Mouse (Mus musculus) intestine, embryonic 14.5 days (tissue): ENCODE measurements around the gene Hdac8. TPM values are rescaled to one million over a fixed set of nuclear protein-coding genes. Genes with fewer than 3 reads are reported as not detected.

ENCODE experiments used
- ATAC-seq: fragments of 200-750 bp; cut with Nextera tagmentation; replicated peaks from 2 replicates; pipeline ENCODE4 v1.8.0; 2017; ENCODE audit warnings: low read depth, moderate number of reproducible peaks, moderate TSS enrichment, moderate library complexity; ENCODE audit not compliant: low FRiP score, low TSS enrichment
- DNase-seq: peaks from one replicate; pipeline ENCODE4 v3.0.0-alpha.2; 2018; ENCODE audit warnings: low spot score
- H3K27ac ChIP-seq: fragments of 300-500 bp; sonication (generic); 2 replicates; pipeline ENCODE4 v1.5.1; 2014; ENCODE audit warnings: low read depth, mild to moderate bottlenecking, control low read depth
- H3K27me3 ChIP-seq: fragments of 300-500 bp; sonication (generic); replicated peaks from 2 replicates; pipeline ENCODE4 v1.6.1; 2014; ENCODE audit warnings: low read length, control low read depth; ENCODE audit not compliant: control insufficient read depth, insufficient read depth
- H3K36me3 ChIP-seq: fragments of 300-500 bp; sonication (generic); 2 replicates; pipeline ENCODE4 v1.6.1; 2014; ENCODE audit warnings: low read length, control low read depth; ENCODE audit not compliant: control insufficient read depth, insufficient read depth
- H3K4me1 ChIP-seq: fragments of 300-500 bp; sonication (generic); replicated peaks from 2 replicates; pipeline ENCODE4 v1.6.1; 2014; ENCODE audit warnings: low read length, control low read depth, mixed read lengths; ENCODE audit not compliant: control insufficient read depth, insufficient read depth
- H3K4me2 ChIP-seq: fragments of 300-500 bp; sonication (generic); 2 replicates; pipeline ENCODE4 v1.6.1; 2014; ENCODE audit warnings: low read length
- H3K4me3 ChIP-seq: fragments of 300-500 bp; sonication (generic); 2 replicates; pipeline ENCODE4 v1.5.1; 2014; ENCODE audit warnings: low read depth, low read length, control low read depth, mixed read lengths
- H3K9ac ChIP-seq: fragments of 300-500 bp; sonication (generic); 2 replicates; pipeline ENCODE4 v1.6.1; 2014; ENCODE audit warnings: mild to moderate bottlenecking, low read length
- H3K9me3 ChIP-seq: fragments of 300-500 bp; sonication (generic); 2 replicates; pipeline ENCODE4 v1.6.1; 2016; ENCODE audit warnings: low read length, control low read depth; ENCODE audit not compliant: control insufficient read depth
- WGBS: fragments of 180-500 bp; shearing (Covaris S2); extraction: QIAGEN DNeasy Blood & Tissue Kit; methylation state at CpG from one replicate; pipeline ENCODE4 v1.1.7; 2014; 5-methylcytosine and 5-hydroxymethylcytosine counted together
- polyA plus RNA-seq: library from polyadenylated mRNA; unstranded; fragments of >200 nt; fragmentation: Nextera tagmentation; extraction: Ambion mirVana; gene quantifications from 2 replicates; pipeline ENCODE4 v1.2.1, GENCODE M21; 2014

The Hdac8 gene
- polyA plus RNA-seq, 1 experiment from 2014 or later = 1.6 TPM

DNA sequence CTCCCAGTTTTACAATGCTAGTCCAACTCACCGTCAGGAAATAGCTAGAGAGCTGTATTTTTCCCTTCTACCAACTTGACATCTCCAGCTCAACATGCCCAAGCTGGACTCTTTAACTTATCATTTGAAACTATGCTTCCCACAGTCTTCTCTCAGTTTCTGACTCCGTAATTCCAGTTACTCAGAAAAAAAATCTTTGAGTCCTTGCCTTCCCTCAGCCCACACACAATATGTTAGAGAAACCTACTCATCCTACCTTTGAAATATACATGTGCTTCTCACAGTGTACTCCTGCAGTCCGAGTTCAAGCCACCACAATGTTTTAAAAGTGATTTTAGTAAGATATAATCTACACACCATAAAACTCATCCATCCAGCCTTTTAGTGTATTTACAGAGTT lies 151.7 kb downstream of the Hdac8 start:
- Histone ChIP-seq H3K4me1 (no peaks in the 10 kb centered on the region), H3K9ac (no peak overlapping the region), H3K4me2 (no peak overlapping the region), H3K27ac (no peak overlapping the region), H3K36me3 (no peaks in the 10 kb centered on the region), H3K9me3 (no peaks in the 10 kb centered on the region), H3K27me3 (0 out of 2 replicates have a peak, but pooled peaks cover 2% of the 10 kb centered on the region), H3K4me3 (no peak overlapping the region)
- ATAC-seq = no peak
- DNase-seq = no peak
- WGBS = 80% methylated on average over 3 of the region's 3 CpGs

DNA sequence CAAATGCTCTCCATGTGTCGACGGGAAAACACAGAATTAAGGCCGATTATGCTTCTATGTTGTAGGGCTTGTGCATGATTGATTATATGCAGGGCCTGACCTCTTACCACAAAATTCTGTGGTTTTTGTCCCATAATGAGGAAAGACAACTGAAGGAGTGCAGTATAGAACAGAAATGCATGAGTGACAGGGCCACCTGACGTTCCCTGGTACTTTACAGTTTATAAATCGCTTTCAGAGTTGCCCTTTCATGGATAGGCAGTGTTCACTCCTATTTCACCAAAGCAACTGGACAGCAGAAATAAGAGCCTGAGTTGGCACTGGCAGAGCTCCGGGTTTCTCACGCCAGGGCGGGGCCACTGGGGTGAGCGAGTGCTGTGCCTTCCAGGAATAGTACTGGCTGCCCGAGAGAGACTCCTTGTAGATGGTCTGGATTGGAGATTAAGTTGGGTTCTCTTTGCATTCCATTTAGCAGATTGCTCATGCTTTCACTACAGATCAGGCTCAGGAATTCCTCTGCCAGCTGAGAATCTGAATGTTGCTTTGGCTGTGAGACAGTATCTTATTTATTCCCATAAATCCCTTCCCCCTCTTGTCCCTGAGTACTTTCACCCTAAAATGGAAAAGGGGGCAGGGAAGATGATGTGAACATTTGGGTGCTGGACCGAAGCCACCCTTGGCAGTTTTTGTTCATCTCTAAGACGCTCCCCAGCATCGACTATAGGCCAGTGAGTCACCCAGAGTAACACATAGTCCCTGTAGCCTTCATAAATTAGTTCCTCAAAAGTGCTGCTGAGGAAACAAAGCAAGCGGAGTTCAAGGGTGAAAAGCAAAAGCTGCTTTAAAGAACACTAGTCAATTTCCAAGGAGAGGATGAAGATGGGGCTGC lies 155.1 kb downstream of the Hdac8 start:
- Histone ChIP-seq H3K4me1 (no peaks in the 10 kb centered on the region), H3K9ac (no peak overlapping the region), H3K36me3 (no peaks in the 10 kb centered on the region), H3K9me3 (no peaks in the 10 kb centered on the region), H3K27me3 (0 out of 2 replicates have a peak, but pooled peaks cover 3% of the 10 kb centered on the region), H3K4me3 (no peak overlapping the region), H3K27ac (no peak overlapping the region), H3K4me2 (no peak overlapping the region)
- ATAC-seq (no peak), DNase-seq (no peak)
- 70% methylated on average over 14 of the region's 14 CpGs for WGBS

DNA sequence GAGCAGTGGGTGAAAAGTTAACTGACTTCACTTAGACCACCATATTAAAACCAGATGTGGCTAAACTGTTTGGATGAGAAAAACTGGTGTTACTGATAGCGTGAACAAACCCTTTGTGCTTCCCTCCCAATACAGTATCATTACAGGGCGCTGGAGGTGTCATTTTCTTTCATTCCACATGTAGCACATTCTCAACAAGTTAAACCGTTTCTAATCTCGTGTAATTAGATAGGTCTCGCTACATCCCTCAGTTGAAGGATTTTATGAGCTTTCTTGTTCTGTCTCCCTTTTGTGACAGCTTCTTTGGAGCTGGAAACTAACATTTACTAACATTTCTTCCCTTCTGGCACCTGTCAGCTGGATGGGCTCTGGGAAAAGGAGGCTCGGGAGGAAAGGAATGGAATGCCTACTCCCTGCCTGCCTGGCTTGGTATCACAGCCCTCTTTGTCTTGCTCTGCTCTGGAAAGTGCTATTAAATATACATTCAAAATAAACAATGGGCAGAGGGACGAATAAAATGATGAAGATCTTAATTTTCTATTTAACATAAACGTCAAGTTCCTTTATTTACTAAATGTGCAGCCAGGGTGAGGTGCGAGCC lies 156.2 kb downstream of the Hdac8 start:
- Histone ChIP-seq H3K36me3 (no peaks in the 10 kb centered on the region), H3K9ac (no peak overlapping the region), H3K4me3 (no peak overlapping the region), H3K27ac (no peak overlapping the region), H3K4me2 (no peak overlapping the region), H3K9me3 (no peaks in the 10 kb centered on the region), H3K4me1 (no peaks in the 10 kb centered on the region), H3K27me3 (0 out of 2 replicates have a peak, but pooled peaks cover 7% of the 10 kb centered on the region)
- whole genome bisulfite sequencing = 43% methylated on average over 9 of the region's 9 CpGs
- ATAC-seq = no peak
- DNase-seq = no peak

DNA sequence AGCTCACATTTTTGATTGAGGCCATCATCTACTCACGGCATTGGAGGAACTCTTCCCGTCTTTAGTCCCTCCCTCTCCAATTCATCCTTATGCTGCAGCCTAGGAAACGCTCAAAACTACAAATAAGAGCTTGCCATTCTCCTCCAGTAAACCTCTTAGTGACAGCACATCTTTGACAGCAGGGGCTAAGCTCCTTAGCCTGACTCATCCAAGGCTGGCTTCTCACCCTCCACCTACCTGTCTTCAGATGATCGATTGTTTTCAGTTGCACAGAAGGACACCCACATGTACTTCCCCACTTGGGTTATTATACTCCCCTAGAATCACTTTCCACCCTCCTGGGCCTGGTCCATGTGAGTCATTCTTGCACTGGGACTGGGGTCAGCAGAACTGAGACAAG lies 163.5 kb downstream of the Hdac8 start:
- DNase-seq (no peak), ATAC-seq (no peak)
- Histone ChIP-seq H3K9me3 (no peaks in the 10 kb centered on the region), H3K27me3 (0 out of 2 replicates have a peak, but pooled peaks cover 4% of the 10 kb centered on the region), H3K9ac (no peak overlapping the region), H3K4me2 (no peak overlapping the region), H3K27ac (no peak overlapping the region), H3K36me3 (no peaks in the 10 kb centered on the region), H3K4me3 (no peak overlapping the region), H3K4me1 (no peaks in the 10 kb centered on the region)
- WGBS = 71% methylated on average over 4 of the region's 4 CpGs

DNA sequence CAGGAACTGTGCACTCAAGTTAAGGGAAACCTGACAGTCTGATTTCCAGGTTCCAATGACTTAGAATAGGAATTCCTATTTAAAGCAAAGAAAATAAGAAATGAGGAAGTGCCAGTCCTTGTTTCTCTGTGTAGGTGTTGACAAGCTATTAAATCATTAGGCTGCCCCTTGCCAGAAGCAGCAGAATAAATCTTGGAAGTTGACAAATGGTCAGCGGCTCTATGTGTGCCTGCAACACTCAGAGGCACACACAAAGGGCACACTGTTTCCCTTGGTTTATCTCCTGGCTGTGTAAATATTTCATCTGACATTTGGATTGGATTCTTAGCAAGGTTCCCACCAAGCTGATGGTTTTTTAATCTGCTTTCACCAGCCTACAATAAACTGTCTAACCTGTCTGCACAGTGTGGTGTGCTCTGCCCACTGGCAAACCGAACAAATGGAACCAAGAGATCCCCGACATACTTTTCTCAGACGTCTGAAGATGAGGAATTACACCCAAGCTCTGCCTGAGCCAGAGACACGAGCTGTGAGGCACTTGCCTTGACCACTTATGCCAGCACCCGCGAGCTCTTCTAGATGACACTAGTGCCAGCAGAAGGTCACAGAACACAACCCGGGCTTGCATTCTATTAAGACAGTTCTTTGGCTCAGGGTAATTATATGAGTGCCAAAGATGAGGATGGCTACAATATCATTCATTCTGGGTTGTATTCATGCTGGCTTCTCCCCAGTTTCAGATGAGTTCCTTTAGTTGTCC lies 165.6 kb downstream of the Hdac8 start:
- H3K27ac ChIP-seq = no peak overlapping the region
- no peak overlapping the region for H3K9ac ChIP-seq
- H3K4me1 ChIP-seq = no peaks in the 10 kb centered on the region
- H3K9me3 ChIP-seq = no peaks in the 10 kb centered on the region
- no peaks in the 10 kb centered on the region for H3K27me3 ChIP-seq
- ATAC-seq = no peak
- no peak for DNase-seq
- H3K4me2 ChIP-seq = no peak overlapping the region
- no peak overlapping the region for H3K4me3 ChIP-seq
- H3K36me3 ChIP-seq = no peaks in the 10 kb centered on the region
- WGBS = 32% methylated on average over 8 of the region's 8 CpGs

DNA sequence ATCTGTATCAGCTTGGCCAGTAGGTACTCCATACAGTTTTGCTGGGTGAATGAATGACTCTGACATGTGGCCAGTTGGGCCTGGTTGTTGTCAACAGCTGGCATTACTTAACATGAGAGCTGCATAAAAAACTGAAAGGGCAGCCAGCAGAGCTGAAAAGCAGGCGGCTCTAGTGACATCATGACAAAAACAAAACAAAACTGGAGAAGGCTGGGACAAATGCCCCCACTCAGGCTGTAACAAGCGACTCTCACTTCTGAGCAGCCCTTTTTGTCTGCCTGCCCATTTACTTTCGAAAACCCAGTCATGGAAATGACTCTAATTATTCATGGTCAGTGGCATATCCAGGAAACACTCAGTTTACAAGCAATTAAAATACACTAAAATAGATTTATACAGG lies 185.5 kb downstream of the Hdac8 start:
- Histone ChIP-seq H3K36me3 (no peaks in the 10 kb centered on the region), H3K9ac (no peak overlapping the region), H3K9me3 (no peaks in the 10 kb centered on the region), H3K4me2 (no peak overlapping the region), H3K27me3 (peaks cover 10% of the 10 kb centered on the region), H3K4me3 (no peak overlapping the region), H3K27ac (no peak overlapping the region), H3K4me1 (no peaks in the 10 kb centered on the region)
- ATAC-seq (no peak), DNase-seq (no peak)
- WGBS = 62% methylated on average over 3 of the region's 3 CpGs

DNA sequence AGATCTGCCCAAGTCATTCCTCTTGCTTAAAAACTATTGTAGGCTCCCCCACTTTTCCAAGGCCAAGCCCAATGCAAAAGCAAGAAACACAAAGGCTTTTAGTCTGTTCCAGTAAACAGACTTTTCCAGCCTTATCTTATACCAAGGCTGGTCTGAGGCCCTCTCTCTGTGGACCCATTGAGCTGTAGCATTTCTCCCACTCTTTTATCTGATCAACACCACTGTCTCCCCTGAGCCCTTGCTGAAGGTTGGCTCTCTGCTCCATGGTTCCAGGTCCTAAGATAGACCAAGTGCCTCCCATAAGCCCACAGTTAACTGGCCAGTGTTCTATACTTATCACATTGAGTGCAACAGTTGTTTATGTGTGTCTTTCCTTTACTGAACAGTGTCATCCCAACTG lies 185.9 kb downstream of the Hdac8 start:
- Histone ChIP-seq H3K36me3 (no peaks in the 10 kb centered on the region), H3K27ac (no peak overlapping the region), H3K4me2 (no peak overlapping the region), H3K4me3 (no peak overlapping the region), H3K4me1 (no peaks in the 10 kb centered on the region), H3K9ac (no peak overlapping the region), H3K9me3 (no peaks in the 10 kb centered on the region), H3K27me3 (peaks cover 10% of the 10 kb centered on the region)
- no peak for ATAC-seq
- DNase-seq = no peak

DNA sequence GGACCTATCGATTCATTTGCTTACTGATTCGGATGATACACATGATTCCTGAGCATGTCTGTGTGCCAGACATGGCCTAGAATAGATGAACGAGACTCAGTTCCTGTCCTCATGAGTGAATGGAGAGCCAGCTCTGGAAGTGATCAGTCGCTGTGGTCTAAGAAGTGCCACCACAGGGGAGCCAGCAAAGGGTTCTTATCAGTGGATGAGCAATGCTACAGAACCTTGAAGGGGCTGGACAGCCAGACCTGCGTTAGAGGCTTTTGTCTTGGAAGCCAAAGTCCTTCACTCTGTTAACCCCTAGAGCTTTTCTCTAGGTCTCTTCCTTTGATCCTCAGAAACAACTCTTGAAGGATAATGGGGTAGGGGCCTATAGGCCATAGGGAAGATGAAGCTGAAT lies 186.4 kb downstream of the Hdac8 start:
- 73% methylated on average over 5 of the region's 5 CpGs for WGBS
- peaks cover 10% of the 10 kb centered on the region for H3K27me3 ChIP-seq
- no peaks in the 10 kb centered on the region for H3K9me3 ChIP-seq
- H3K4me1 ChIP-seq = no peaks in the 10 kb centered on the region
- H3K36me3 ChIP-seq = no peaks in the 10 kb centered on the region
- no peak for DNase-seq
- H3K4me2 ChIP-seq = no peak overlapping the region
- H3K27ac ChIP-seq = no peak overlapping the region
- no peak overlapping the region for H3K4me3 ChIP-seq
- no peak overlapping the region for H3K9ac ChIP-seq
- no peak for ATAC-seq
